In the genomic region with DNA sequence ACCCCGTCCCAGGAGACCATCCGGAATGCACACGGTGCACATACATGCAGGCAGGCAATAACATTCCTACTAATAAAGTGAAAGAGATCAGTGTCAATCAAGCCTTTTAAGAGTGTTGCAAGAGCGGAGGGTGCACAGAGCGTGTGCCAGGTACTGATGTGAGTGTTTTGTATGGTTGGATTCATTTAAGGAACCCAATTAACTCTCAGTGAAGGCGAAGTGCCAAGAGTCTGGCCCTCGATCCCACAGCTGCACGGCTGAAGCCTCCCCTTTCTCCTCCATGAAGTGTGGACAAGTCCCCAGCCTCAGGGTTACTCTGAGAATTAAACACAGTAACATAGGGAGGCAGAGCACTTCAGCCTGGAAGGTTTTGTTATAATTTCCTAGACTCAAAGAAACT, we compare ENCODE assay signal across 14 mouse cellular contexts.
"Had no signal": no experiment of that assay in that cellular context is flagged by ENCODE, and none has a peak within 500 bp of the region (broad histone marks: within the 10 kb centered on the region; RNA-seq: fewer than 3 reads in every experiment).

No protein-coding gene starts in this region.

- H3K27ac ChIP-seq: kidney, postnatal 0 days; liver, embryonic 13.5 days; stomach, postnatal 0 days had no signal

- ATAC-seq: liver, postnatal 0 days had no signal

- H3K9ac ChIP-seq: liver, embryonic 13.5 days; liver, postnatal 0 days; midbrain, embryonic 15.5 days had no signal

- H3K36me3 ChIP-seq: liver, embryonic 13.5 days; midbrain, embryonic 15.5 days; neural tube, embryonic 13.5 days had no signal

- DNase-seq: kidney, adult 11 months; kidney, adult 9 months; kidney, postnatal 36 days; liver; liver, embryonic 13.5 days; liver, postnatal 0 days; lung, postnatal 36 days; right cerebral cortex, postnatal 14 days; thymus, postnatal 4 days had no signal

- H3K27me3 ChIP-seq: midbrain, embryonic 15.5 days had no signal

- H3K4me3 ChIP-seq: layer of hippocampus, adult 2 months; liver, embryonic 13.5 days; midbrain, embryonic 15.5 days had no signal

- H3K9me3 ChIP-seq: liver, embryonic 13.5 days; midbrain, embryonic 15.5 days; neural tube, embryonic 13.5 days had no signal

- H3K4me2 ChIP-seq: liver, embryonic 13.5 days had no signal
